Mouse (Mus musculus): ENCODE data around the gene Cfap61.

GRCm38 (mm10) chr2:146147801-146148200 is 213.2 kb downstream of the Cfap61 start:
- TF ChIP-seq CTCF (conservative IDR thresholded peaks at IDR 0.05; ENCODE audit: low read length) (no peak), POU5F1 (IDR thresholded peaks at IDR 0.05; ENCODE audit: borderline replicate concordance, low read length) (no peak), NANOG (IDR thresholded peaks at IDR 0.05; ENCODE audit: borderline replicate concordance, low read length) (no peak)

Data from E14TG2a.4 (cell line).